Mouse (Mus musculus): ENCODE data around the gene Xkrx. TPM values are rescaled to one million over a fixed set of nuclear protein-coding genes. Genes with fewer than 3 reads are reported as not detected.

Xkrx gene
- total RNA-seq, 2 experiments from 2014 or later: 0.43 to 1.1 TPM

Other genes starting within 250 kb of the Xkrx start
- 1 to 10 TPM; 1.1 to 1.7 TPM for gene Sytl4, start 180.3 kb downstream of the Xkrx start, total RNA-seq (2021)
- gene Cstf2, start 102.9 kb downstream of the Xkrx start, total RNA-seq (2021): 10 to 100 TPM; 92.4 to 95.7 TPM
- gene Arl13a, start 25.4 kb upstream of the Xkrx start, total RNA-seq (2021): not detected
- gene Nox1, start 59.9 kb upstream of the Xkrx start, total RNA-seq (2021): not detected
- gene Trmt2b, start 114.9 kb upstream of the Xkrx start, total RNA-seq (2021): 1 to 10 TPM; 6.7 to 10.0 TPM
- 10 to 100 TPM; 45.9 to 53.8 TPM for gene Tmem35a, start 133.1 kb upstream of the Xkrx start, total RNA-seq (2021)
- under 1 TPM in 1 of 2 experiments, not detected in 1; 0.25 TPM for gene Cenpi, start 146.0 kb upstream of the Xkrx start, total RNA-seq (2021)
- gene Drp2, start 242.5 kb upstream of the Xkrx start, total RNA-seq (2021): 10 to 100 TPM; 32.1 to 47.9 TPM